In the genomic region with DNA sequence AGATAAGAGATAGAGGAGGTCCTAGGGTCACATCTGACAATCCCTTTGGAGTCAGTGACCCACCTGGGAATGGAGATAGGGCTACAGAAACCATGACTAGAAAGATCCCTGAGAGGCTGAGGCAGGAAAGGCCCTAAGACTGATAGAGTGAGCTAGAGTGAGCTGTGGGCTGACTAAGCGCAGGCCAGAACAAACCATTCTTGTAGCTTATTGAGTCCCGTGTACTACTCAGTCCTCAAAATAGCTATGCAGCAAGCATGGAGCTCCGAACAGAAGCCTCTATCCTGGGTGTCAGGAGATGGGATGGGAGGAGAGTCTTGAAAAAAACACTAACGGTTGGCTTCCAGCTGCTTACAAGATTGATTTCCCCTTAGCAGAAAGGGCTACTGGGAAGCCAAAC, we compare ENCODE assay signal across 34 mouse cellular contexts.
"Had no signal": no experiment of that assay in that cellular context is flagged by ENCODE, and none has a peak within 500 bp of the region (broad histone marks: within the 10 kb centered on the region; RNA-seq: fewer than 3 reads in every experiment).

No protein-coding gene starts in this region.

- H3K9me3 ChIP-seq: heart, embryonic 12.5 days; heart, embryonic 13.5 days; heart, embryonic 15.5 days; hindbrain, embryonic 10.5 days; hindbrain, embryonic 12.5 days; hindbrain, embryonic 13.5 days; hindbrain, embryonic 15.5 days; intestine, embryonic 15.5 days; kidney, embryonic 15.5 days had no signal

- H3K4me3 ChIP-seq: heart, embryonic 12.5 days; heart, embryonic 13.5 days; heart, embryonic 15.5 days; hindbrain, embryonic 10.5 days; hindbrain, embryonic 12.5 days; hindbrain, embryonic 13.5 days; hindbrain, embryonic 15.5 days; intestine, embryonic 15.5 days; kidney, embryonic 15.5 days; layer of hippocampus, adult 2 months; left cerebral cortex, adult 2 months had no signal

- H3K36me3 ChIP-seq: heart, embryonic 12.5 days; heart, embryonic 13.5 days; heart, embryonic 15.5 days; hindbrain, embryonic 10.5 days; hindbrain, embryonic 12.5 days; hindbrain, embryonic 13.5 days; hindbrain, embryonic 15.5 days; intestine, embryonic 15.5 days; kidney, embryonic 15.5 days had no signal

- DNase-seq: heart, postnatal 10 days; heart, postnatal 14 days; heart, postnatal 36 days; heart, postnatal 4 days; kidney, adult 11 months; kidney, adult 18-20 months; kidney, adult 2 months; kidney, adult 8-10 months; kidney, adult 9 months; kidney, postnatal 10 days; kidney, postnatal 14 days; kidney, postnatal 25 days; kidney, postnatal 36 days; kidney, postnatal 4 days; layer of hippocampus, adult 9-11 months; layer of hippocampus, postnatal 36 days had no signal

- ATAC-seq: hindbrain, postnatal 0 days; inflammation-experienced regulatory T-cells, adult 6 months; intestine, embryonic 15.5 days; intestine, embryonic 16.5 days; intestine, postnatal 0 days had no signal

- H3K4me1 ChIP-seq: intestine, embryonic 15.5 days had no signal

- H3K4me2 ChIP-seq: heart, embryonic 11.5 days; heart, embryonic 12.5 days; heart, embryonic 13.5 days; heart, embryonic 15.5 days; hindbrain, embryonic 12.5 days; hindbrain, embryonic 13.5 days; hindbrain, embryonic 14.5 days; hindbrain, embryonic 15.5 days; intestine, embryonic 15.5 days; kidney, embryonic 15.5 days had no signal

- H3K27ac ChIP-seq: heart, embryonic 13.5 days; heart, embryonic 15.5 days; hindbrain, embryonic 10.5 days; hindbrain, embryonic 12.5 days; hindbrain, embryonic 13.5 days; hindbrain, embryonic 14.5 days; hindbrain, embryonic 15.5 days; hindbrain, postnatal 0 days; intestine, embryonic 15.5 days; kidney, embryonic 15.5 days; kidney, postnatal 0 days; layer of hippocampus, adult 2 months; left cerebral cortex, adult 2 months had no signal

- H3K9ac ChIP-seq: heart, embryonic 12.5 days; heart, embryonic 13.5 days; heart, embryonic 15.5 days; hindbrain, embryonic 12.5 days; hindbrain, embryonic 13.5 days; hindbrain, embryonic 14.5 days; hindbrain, embryonic 15.5 days; intestine, embryonic 15.5 days; kidney, embryonic 15.5 days had no signal

- H3K27me3 ChIP-seq: heart, embryonic 12.5 days; heart, embryonic 13.5 days; heart, embryonic 15.5 days; hindbrain, embryonic 12.5 days; hindbrain, embryonic 13.5 days; hindbrain, embryonic 15.5 days; intestine, embryonic 15.5 days; kidney, embryonic 15.5 days had no signal
